In the genomic region with DNA sequence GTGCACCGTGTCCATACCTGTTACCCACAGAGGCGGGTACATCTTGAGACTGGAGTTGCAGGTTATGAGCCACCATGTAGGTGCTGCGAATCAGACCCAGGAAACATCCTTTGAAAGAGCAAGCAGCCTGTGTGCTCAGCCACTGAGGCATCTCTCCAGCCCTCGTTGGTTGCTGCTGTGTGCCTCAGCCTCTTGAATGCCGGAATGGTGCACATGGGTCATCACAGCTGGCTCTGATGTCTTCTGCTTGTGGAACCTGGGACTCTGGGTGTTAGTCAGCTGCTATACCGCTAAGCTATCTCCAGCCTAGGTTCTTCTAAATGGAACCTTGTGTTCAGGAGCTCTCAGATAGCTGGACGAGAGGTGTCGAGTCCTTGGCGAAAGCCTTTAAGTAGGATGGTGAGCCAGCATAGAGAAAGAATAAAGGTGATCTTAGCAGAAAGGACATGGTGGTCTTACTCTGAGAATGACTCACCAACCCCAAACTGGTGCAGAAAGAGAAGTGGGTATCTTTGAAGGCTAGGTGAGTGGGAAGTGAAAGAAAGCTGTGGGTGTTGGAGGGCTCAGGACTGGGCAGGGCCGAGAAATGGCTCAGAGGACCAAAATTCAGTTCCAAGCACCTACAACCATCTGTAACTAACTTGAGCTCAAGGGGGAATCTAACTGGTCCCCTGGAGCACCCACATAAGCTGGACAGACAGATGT, we compare ENCODE assay signal across 11 mouse cellular contexts. TPM values are rescaled to one million over a fixed set of nuclear protein-coding genes. Genes with fewer than 3 reads are reported as not detected.
DNase-seq lines count a peak whose midpoint lies in the region; ATAC-seq and TF ChIP-seq lines count a peak whose summit lies in the region.
"Had no signal": no experiment of that assay in that cellular context is flagged by ENCODE, and none has a peak within 500 bp of the region (broad histone marks: within the 10 kb centered on the region; RNA-seq: fewer than 3 reads in every experiment).

No protein-coding gene starts in this region.

- peaks cover 94% of the 10 kb centered on the region for H3K4me1 ChIP-seq in heart, embryonic 12.5 days (replicated peaks)
- peaks cover 30% of the 10 kb centered on the region for H3K4me1 ChIP-seq in midbrain, embryonic 11.5 days (ENCODE audit: control insufficient read depth, insufficient read depth, low read length)
- H3K4me1 ChIP-seq in midbrain, postnatal 0 days (ENCODE audit: insufficient read depth, low read length) = peaks cover 7% of the 10 kb centered on the region; the same call in 1 of the 2 replicates
- H3K4me1 ChIP-seq in intestine, embryonic 15.5 days (replicated peaks) = peaks cover 68% of the 10 kb centered on the region
- H3K4me1 ChIP-seq in small intestine, adult 2 months (ENCODE audit: control insufficient read depth, insufficient read depth, insufficient read length, low read length) = peaks cover 39% of the 10 kb centered on the region

- H3K4me2 ChIP-seq in heart, embryonic 12.5 days = peak overlapping the region; percentile 14; the same call in 1 of the 2 replicates
- H3K4me2 ChIP-seq in midbrain, embryonic 11.5 days = no peak overlapping the region
- H3K4me2 ChIP-seq in midbrain, postnatal 0 days (ENCODE audit: low read depth, low read length, poor library complexity, severe bottlenecking) = no peak overlapping the region
- H3K4me2 ChIP-seq in intestine, embryonic 15.5 days (replicated peaks) = no peak overlapping the region

- no peaks in the 10 kb centered on the region for H3K9me3 ChIP-seq in heart, embryonic 12.5 days (replicated peaks)
- no peaks in the 10 kb centered on the region for H3K9me3 ChIP-seq in midbrain, embryonic 11.5 days (ENCODE audit: control insufficient read depth, low read length)
- no peaks in the 10 kb centered on the region for H3K9me3 ChIP-seq in midbrain, postnatal 0 days (ENCODE audit: low read length)
- no peaks in the 10 kb centered on the region for H3K9me3 ChIP-seq in intestine, embryonic 15.5 days

- H3K27ac ChIP-seq in heart, embryonic 12.5 days (ENCODE audit: poor library complexity, severe bottlenecking) = peak overlapping the region; percentile 30; the same call in 1 of the 2 replicates
- H3K27ac ChIP-seq in midbrain, embryonic 11.5 days (ENCODE audit: low read depth, low read length) = 0 out of 2 replicates have a peak overlapping the region, but pooled peaks have one; percentile 15
- no peak overlapping the region for H3K27ac ChIP-seq in midbrain, postnatal 0 days (ENCODE audit: low read depth, low read length)
- H3K27ac ChIP-seq in intestine, embryonic 15.5 days = peak overlapping the region; percentile 44
- H3K27ac ChIP-seq in small intestine, adult 2 months (ENCODE audit: insufficient read depth, low read depth, low read length) = peak overlapping the region; percentile 68
- H3K27ac ChIP-seq: layer of hippocampus, adult 2 months had no signal

- TF ChIP-seq POLR2A in small intestine, adult 2 months (IDR thresholded peaks at IDR 0.05; ENCODE audit: low read depth, low read length) = no peak

- no peak overlapping the region for H3K4me3 ChIP-seq in heart, embryonic 12.5 days
- H3K4me3 ChIP-seq in midbrain, embryonic 11.5 days (ENCODE audit: low read depth, low read length) = no peak overlapping the region
- no peak overlapping the region for H3K4me3 ChIP-seq in midbrain, postnatal 0 days (ENCODE audit: low read depth, low read length)
- no peak overlapping the region for H3K4me3 ChIP-seq in intestine, embryonic 15.5 days (replicated peaks)
- no peak overlapping the region for H3K4me3 ChIP-seq in small intestine, adult 2 months (ENCODE audit: low read depth, low read length)
- H3K4me3 ChIP-seq: layer of hippocampus, adult 2 months had no signal

- no peak for TF ChIP-seq CTCF in midbrain, postnatal 0 days (IDR thresholded peaks at IDR 0.05)
- no peak for TF ChIP-seq CTCF in small intestine, adult 2 months (IDR thresholded peaks at IDR 0.05; ENCODE audit: extremely low read depth, insufficient read length, insufficient replicate concordance, low read depth, low read length)

- no peak overlapping the region for H3K9ac ChIP-seq in heart, embryonic 12.5 days
- H3K9ac ChIP-seq in midbrain, embryonic 11.5 days (ENCODE audit: low read length) = no peak overlapping the region
- no peak overlapping the region for H3K9ac ChIP-seq in midbrain, postnatal 0 days (replicated peaks; ENCODE audit: low read length, poor library complexity, severe bottlenecking)
- H3K9ac ChIP-seq in intestine, embryonic 15.5 days = no peak overlapping the region

- H3K27me3 ChIP-seq in heart, embryonic 12.5 days (replicated peaks) = no peaks in the 10 kb centered on the region
- H3K27me3 ChIP-seq in midbrain, embryonic 11.5 days (ENCODE audit: control insufficient read depth, insufficient read depth, low read length) = no peaks in the 10 kb centered on the region
- no peaks in the 10 kb centered on the region for H3K27me3 ChIP-seq in midbrain, postnatal 0 days (ENCODE audit: insufficient read depth, low read length)
- H3K27me3 ChIP-seq in intestine, embryonic 15.5 days (replicated peaks) = no peaks in the 10 kb centered on the region
- no peaks in the 10 kb centered on the region for H3K27me3 ChIP-seq in small intestine, adult 2 months (ENCODE audit: control insufficient read depth, insufficient read depth, low read length)

- 76% methylated on average over 10 of the region's 10 CpGs for WGBS in heart, embryonic 12.5 days
- 85% methylated on average over 10 of the region's 10 CpGs for WGBS in midbrain, embryonic 11.5 days
- WGBS in midbrain, postnatal 0 days = 86% methylated on average over 10 of the region's 10 CpGs
- 83% methylated on average over 10 of the region's 10 CpGs for WGBS in intestine, embryonic 15.5 days
- WGBS in small intestine, adult 2 months = 75% methylated on average over 10 of the region's 10 CpGs

- no peak for DNase-seq in heart, postnatal 4 days
- DNase-seq in midbrain, embryonic 11.5 days (ENCODE audit: low spot score, missing footprints) = no peak
- no peak for DNase-seq in midbrain, postnatal 0 days (ENCODE audit: low spot score)
- no peak for DNase-seq in layer of hippocampus, postnatal 14 days (ENCODE audit: low spot score in 2 of 2)
- no peak for DNase-seq in frontal cortex, adult 2 months (ENCODE audit: extremely low spot score in 1 of 2, low spot score in 1 of 2)
- DNase-seq: adrenal gland, postnatal 25 days; gastrocnemius, postnatal 25 days had no signal

- H3K36me3 ChIP-seq in heart, embryonic 12.5 days = no peaks in the 10 kb centered on the region
- H3K36me3 ChIP-seq in midbrain, embryonic 11.5 days (ENCODE audit: control insufficient read depth, insufficient read depth, low read length) = 0 out of 2 replicates have a peak, but pooled peaks cover 2% of the 10 kb centered on the region
- H3K36me3 ChIP-seq in midbrain, postnatal 0 days (ENCODE audit: insufficient read depth, low read length) = no peaks in the 10 kb centered on the region
- H3K36me3 ChIP-seq in intestine, embryonic 15.5 days = no peaks in the 10 kb centered on the region
- H3K36me3 ChIP-seq in small intestine, adult 2 months (ENCODE audit: control insufficient read depth, insufficient read depth, low read length) = no peaks in the 10 kb centered on the region; the same call in 1 of the 2 replicates

- ATAC-seq in heart, embryonic 12.5 days (ENCODE audit: insufficient number of reproducible peaks, low FRiP score) = no peak
- no peak for ATAC-seq in midbrain, embryonic 11.5 days (ENCODE audit: low FRiP score)
- no peak for ATAC-seq in midbrain, postnatal 0 days (ENCODE audit: low FRiP score)
- ATAC-seq in intestine, embryonic 15.5 days = no peak

RNA-seq across cellular contexts. Expression of a gene that starts 16.5 kb away (rescaled TPM):
- polyA plus RNA-seq in heart, embryonic 12.5 days (2016; fragmentation: Nextera tagmentation; extraction: Ambion mirVana) = 110 and 118 TPM in 2 replicates
- total RNA-seq in heart, postnatal 4 days (2021) = 10 to 100 TPM; 79.0 to 84.5 TPM
- polyA plus RNA-seq in midbrain, embryonic 11.5 days (2014; fragmentation: Nextera tagmentation; extraction: Ambion mirVana) = 148 and 170 TPM in 2 replicates
- total RNA-seq in midbrain, postnatal 0 days (2014; rRNA removed) = 204 and 245 TPM in 2 replicates
- 141 and 150 TPM in 2 replicates for polyA plus RNA-seq in midbrain, postnatal 0 days (2015; fragmentation: Nextera tagmentation; extraction: Ambion mirVana)
- 163 and 172 TPM in 2 replicates for polyA plus RNA-seq in intestine, embryonic 15.5 days (2015; fragmentation: Nextera tagmentation; extraction: Ambion mirVana)
- polyA plus RNA-seq in small intestine, adult 2 months (2012; rRNA removed) = 144 and 240 TPM in 2 replicates
- 100 to 1,000 TPM; 187 to 189 TPM for total RNA-seq in layer of hippocampus, postnatal 14 days (2021)
- 142 and 155 TPM in 2 replicates for polyA plus RNA-seq in frontal cortex, adult 2 months (2012; rRNA removed)

RNA-seq across cellular contexts. Expression of a gene that starts 35.8 kb away (rescaled TPM):
- polyA plus RNA-seq in heart, embryonic 12.5 days (2016; fragmentation: Nextera tagmentation; extraction: Ambion mirVana) = 8.7 and 11.1 TPM in 2 replicates
- total RNA-seq in heart, postnatal 4 days (2021) = 1 to 10 TPM; 6.1 to 8.3 TPM
- polyA plus RNA-seq in midbrain, embryonic 11.5 days (2014; fragmentation: Nextera tagmentation; extraction: Ambion mirVana) = 17.2 and 18.5 TPM in 2 replicates
- total RNA-seq in midbrain, postnatal 0 days (2014; rRNA removed) = 8.4 and 8.7 TPM in 2 replicates
- polyA plus RNA-seq in midbrain, postnatal 0 days (2015; fragmentation: Nextera tagmentation; extraction: Ambion mirVana) = 6.9 and 7.7 TPM in 2 replicates
- 12.0 and 12.6 TPM in 2 replicates for polyA plus RNA-seq in intestine, embryonic 15.5 days (2015; fragmentation: Nextera tagmentation; extraction: Ambion mirVana)
- polyA plus RNA-seq in small intestine, adult 2 months (2012; rRNA removed) = 5.6 and 6.9 TPM in 2 replicates
- 10 to 100 TPM; 12.7 to 16.2 TPM for total RNA-seq in layer of hippocampus, postnatal 14 days (2021)
- 23.1 TPM in 2 replicates for polyA plus RNA-seq in frontal cortex, adult 2 months (2012; rRNA removed)

RNA-seq across cellular contexts. Expression of a gene that starts 49.1 kb away (rescaled TPM):
- polyA plus RNA-seq in heart, embryonic 12.5 days (2016; fragmentation: Nextera tagmentation; extraction: Ambion mirVana) = 0.19 and 0.35 TPM in 2 replicates
- under 1 TPM; 0.52 to 0.95 TPM for total RNA-seq in heart, postnatal 4 days (2021)
- 0.14 and 0.57 TPM in 2 replicates for polyA plus RNA-seq in midbrain, embryonic 11.5 days (2014; fragmentation: Nextera tagmentation; extraction: Ambion mirVana)
- 6.5 and 7.6 TPM in 2 replicates for total RNA-seq in midbrain, postnatal 0 days (2014; rRNA removed)
- 1.6 and 2.2 TPM in 2 replicates for polyA plus RNA-seq in midbrain, postnatal 0 days (2015; fragmentation: Nextera tagmentation; extraction: Ambion mirVana)
- polyA plus RNA-seq in intestine, embryonic 15.5 days (2015; fragmentation: Nextera tagmentation; extraction: Ambion mirVana) = 0.10 and 0.15 TPM in 2 replicates
- polyA plus RNA-seq in small intestine, adult 2 months (2012; rRNA removed) = 0.38 and 2.6 TPM in 2 replicates
- total RNA-seq in layer of hippocampus, postnatal 14 days (2021) = 1 to 10 TPM; 2.5 to 3.1 TPM
- polyA plus RNA-seq in frontal cortex, adult 2 months (2012; rRNA removed) = 57.1 and 79.6 TPM in 2 replicates
- total RNA-seq: gastrocnemius, postnatal 25 days had no signal

Comparison
In these comparisons a context has a peak if more than half of its experiments do, and no peak if none do; other contexts are left out.
1. RNA of a gene that starts 49.1 kb away (polyA plus RNA-seq): 57.1 to 79.6 TPM in frontal cortex, adult 2 months; 0.38 to 2.6 TPM in small intestine, adult 2 months, 1.6 to 2.2 TPM in midbrain, postnatal 0 days, 0.14 to 0.57 TPM in midbrain, embryonic 11.5 days, 0.19 to 0.35 TPM in heart, embryonic 12.5 days and 0.10 to 0.15 TPM in intestine, embryonic 15.5 days; every median in the first group is over 10 times any median in the second.